Mouse (Mus musculus): ENCODE data around the gene Klhl21. TPM values are rescaled to one million over a fixed set of nuclear protein-coding genes. Genes with fewer than 3 reads are reported as not detected.
A peak's percentile ranks its signal among the peaks of the same experiment; 100 is the strongest.

Klhl21 gene
- polyA plus RNA-seq, 2 experiments, result 2.3 to 4.4 TPM

GRCm38 (mm10) chr4:152006137-152006536 lies 2.5 kb upstream of the Klhl21 start:
- DNase-seq (ENCODE audit: low read depth in 3 of 3, low spot score in 3 of 3), result no peak
- Histone ChIP-seq H3K9me3 (ENCODE audit: control insufficient read depth, low read length) (no peaks in the 10 kb centered on the region), H3K27ac (no peak overlapping the region), H3K4me2 (ENCODE audit: low read depth) (no peak overlapping the region), H3K9ac (replicated peaks) (no peak overlapping the region), H3K27me3 (ENCODE audit: control insufficient read depth, insufficient read depth, low read length) (peaks cover 15% of the 10 kb centered on the region), H3K36me3 (replicated peaks; ENCODE audit: control insufficient read depth, insufficient read depth, low read depth) (no peaks in the 10 kb centered on the region), H3K4me3 (ENCODE audit: insufficient read depth in 1 of 2, low read depth in 2 of 2, low read length in 2 of 2) (no peak overlapping the region), H3K4me1 (replicated peaks; ENCODE audit: control insufficient read depth in 2 of 2, insufficient read depth in 2 of 2, low read length in 1 of 2) (peaks cover 21% of the 10 kb centered on the region in 2 experiments)
- 65% methylated on average over 6 of the region's 6 CpGs for WGBS (ENCODE audit: insufficient replicate concordance)
- ATAC-seq (ENCODE audit: insufficient read depth), result no peak
- TF ChIP-seq EP300 (IDR thresholded peaks at IDR 0.05; ENCODE audit: low read depth) (no peak), CTCF (IDR thresholded peaks at IDR 0.05; ENCODE audit: low read depth) (peak; percentile 51)

GRCm38 (mm10) chr4:152006812-152007211 lies 1.8 kb upstream of the Klhl21 start:
- Histone ChIP-seq H3K4me1 (replicated peaks; ENCODE audit: control insufficient read depth in 2 of 2, insufficient read depth in 2 of 2, low read length in 1 of 2) (peaks cover 27 to 28% of the 10 kb centered on the region in 2 experiments), H3K27ac (no peak overlapping the region), H3K36me3 (replicated peaks; ENCODE audit: control insufficient read depth, insufficient read depth, low read depth) (no peaks in the 10 kb centered on the region; the same call in 1 of the 2 replicates), H3K9me3 (ENCODE audit: control insufficient read depth, low read length) (no peaks in the 10 kb centered on the region), H3K27me3 (ENCODE audit: control insufficient read depth, insufficient read depth, low read length) (peaks cover 15% of the 10 kb centered on the region), H3K4me2 (ENCODE audit: low read depth) (no peak overlapping the region), H3K4me3 (ENCODE audit: insufficient read depth in 1 of 2, low read depth in 2 of 2, low read length in 2 of 2) (no peak overlapping the region), H3K9ac (replicated peaks) (no peak overlapping the region)
- ATAC-seq (ENCODE audit: insufficient read depth) (no peak), DNase-seq (ENCODE audit: low read depth in 3 of 3, low spot score in 3 of 3) (no peak)
- no peak for TF ChIP-seq EP300 (IDR thresholded peaks at IDR 0.05; ENCODE audit: low read depth)
- TF ChIP-seq CTCF (IDR thresholded peaks at IDR 0.05; ENCODE audit: low read depth), result no peak
- WGBS (ENCODE audit: insufficient replicate concordance), result 51% methylated on average over 3 of the region's 3 CpGs

- peaks cover 15% of the 10 kb centered on the region for H3K27me3 ChIP-seq (ENCODE audit: control insufficient read depth, insufficient read depth, low read length)
- no peaks in the 10 kb centered on the region; the same call in 1 of the 2 replicates for H3K36me3 ChIP-seq (replicated peaks; ENCODE audit: control insufficient read depth, insufficient read depth, low read depth)
- H3K27ac ChIP-seq, result no peak overlapping the region
- H3K4me3 ChIP-seq (ENCODE audit: insufficient read depth in 1 of 2, low read depth in 2 of 2, low read length in 2 of 2), result peak overlapping the region in 1 of 2 experiments; percentile 92; a peak in 2 of 4 replicates
- DNase-seq (ENCODE audit: low read depth in 3 of 3, low spot score in 3 of 3), result no peak
- ATAC-seq (ENCODE audit: insufficient read depth), result no peak
- H3K4me2 ChIP-seq (ENCODE audit: low read depth), result peak overlapping the region; percentile 100
- WGBS (ENCODE audit: insufficient replicate concordance), result 30% methylated on average over 8 of the region's 8 CpGs
- peak overlapping the region; percentile 61 for H3K9ac ChIP-seq (replicated peaks)
- H3K4me1 ChIP-seq (replicated peaks; ENCODE audit: control insufficient read depth in 2 of 2, insufficient read depth in 2 of 2, low read length in 1 of 2), result peaks cover 27 to 28% of the 10 kb centered on the region in 2 experiments
- H3K9me3 ChIP-seq (ENCODE audit: control insufficient read depth, low read length), result no peaks in the 10 kb centered on the region
- TF ChIP-seq EP300 (IDR thresholded peaks at IDR 0.05; ENCODE audit: low read depth) (no peak), CTCF (IDR thresholded peaks at IDR 0.05; ENCODE audit: low read depth) (no peak)
Observed at GRCm38 (mm10) chr4:152007481-152008147, 989 bp upstream of the Klhl21 start.

- H3K27me3 ChIP-seq (ENCODE audit: control insufficient read depth, insufficient read depth, low read length), result peaks cover 15% of the 10 kb centered on the region
- DNase-seq (ENCODE audit: low read depth in 3 of 3, low spot score in 3 of 3) (no peak), ATAC-seq (ENCODE audit: insufficient read depth) (no peak)
- no peaks in the 10 kb centered on the region for H3K9me3 ChIP-seq (ENCODE audit: control insufficient read depth, low read length)
- peak overlapping the region; percentile 61 for H3K9ac ChIP-seq (replicated peaks)
- H3K4me2 ChIP-seq (ENCODE audit: low read depth), result peak overlapping the region; percentile 100
- H3K27ac ChIP-seq, result no peak overlapping the region
- peak overlapping the region; percentile 58 to 92 for H3K4me3 ChIP-seq (ENCODE audit: insufficient read depth in 1 of 2, low read depth in 2 of 2, low read length in 2 of 2)
- 2% methylated on average over 14 of the region's 14 CpGs for WGBS (ENCODE audit: insufficient replicate concordance)
- H3K36me3 ChIP-seq (replicated peaks; ENCODE audit: control insufficient read depth, insufficient read depth, low read depth), result no peaks in the 10 kb centered on the region; the same call in 1 of the 2 replicates
- no peak for TF ChIP-seq CTCF (IDR thresholded peaks at IDR 0.05; ENCODE audit: low read depth)
- TF ChIP-seq EP300 (IDR thresholded peaks at IDR 0.05; ENCODE audit: low read depth), result no peak
- peaks cover 27 to 28% of the 10 kb centered on the region in 2 experiments for H3K4me1 ChIP-seq (replicated peaks; ENCODE audit: control insufficient read depth in 2 of 2, insufficient read depth in 2 of 2, low read length in 1 of 2)
Observed at GRCm38 (mm10) chr4:152008148-152008500, 479 bp upstream of the Klhl21 start.

Data from liver, embryonic 14.5 days (tissue).